Mouse (Mus musculus): ENCODE measurements at regions not wholly inside any gene's neighbourhood (a gene's known extent, or its start where the extent isn't known, plus 50 kb on each side); places are given as distances from the start of the nearest gene placed in this dataset.

DNA sequence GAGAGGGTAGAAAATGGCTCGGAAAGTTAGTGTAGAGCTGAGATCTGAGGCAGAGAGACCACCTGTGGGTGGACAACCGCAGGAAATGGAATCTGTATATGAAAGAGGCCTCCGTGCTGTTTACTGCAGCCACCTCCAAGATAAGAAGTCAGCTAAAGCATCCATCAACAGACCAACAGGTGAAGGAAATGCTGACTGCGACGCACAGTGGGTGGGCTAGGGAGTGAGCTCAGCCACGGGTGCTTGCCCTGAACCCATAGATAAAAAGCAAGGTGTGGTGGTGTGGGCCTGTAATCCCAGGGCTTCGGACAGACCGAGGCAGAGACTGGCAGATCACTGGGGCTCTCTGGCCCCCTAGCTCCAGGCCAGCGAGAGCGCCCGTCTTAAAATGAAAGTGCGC is 83.0 kb upstream of the Tle3 start:
- TF ChIP-seq TAL1 (conservative IDR thresholded peaks at IDR 0.05; ENCODE audit: low read depth, low read length) (no peak), GATA1 (IDR thresholded peaks at IDR 0.05; ENCODE audit: borderline replicate concordance, low read length) (no peak), CTCF (IDR thresholded peaks at IDR 0.05; ENCODE audit: low read depth, low read length) (no peak)
